In genomic region chr9:63674613-63675012, GRCm38 (mm10) we compare ENCODE assay signal across 11 mouse cellular contexts.
DNase-seq lines count a peak whose midpoint lies in the region; ATAC-seq and TF ChIP-seq lines count a peak whose summit lies in the region.
"Had no signal": no experiment of that assay in that cellular context is flagged by ENCODE, and none has a peak within 500 bp of the region (broad histone marks: within the 10 kb centered on the region; RNA-seq: fewer than 3 reads in every experiment).

No protein-coding gene starts in this region.

- H3K9me3 ChIP-seq in heart, embryonic 15.5 days (replicated peaks) = no peaks in the 10 kb centered on the region
- no peaks in the 10 kb centered on the region for H3K9me3 ChIP-seq in MEL (replicated peaks; ENCODE audit: insufficient read depth, low read length)
- H3K9me3 ChIP-seq: neural tube, embryonic 13.5 days had no signal

- H3K27ac ChIP-seq in heart, embryonic 15.5 days = 0 out of 2 replicates have a peak overlapping the region, but pooled peaks have one; percentile 21
- H3K27ac ChIP-seq in MEL (ENCODE audit: control insufficient read depth, low read depth, low read length) (no peak overlapping the region), macrophage (peak overlapping the region; percentile 19; the same call in 1 of the 2 replicates)
- H3K27ac ChIP-seq: neural tube, embryonic 13.5 days had no signal

- no peak for TF ChIP-seq POLR2A in MEL (IDR thresholded peaks at IDR 0.05; ENCODE audit: control insufficient read depth in 1 of 2, insufficient read depth in 1 of 2, low read depth in 1 of 2, low read length in 2 of 2, poor library complexity in 1 of 2)

- H3K4me2 ChIP-seq in heart, embryonic 15.5 days = no peak overlapping the region
- H3K4me2 ChIP-seq: neural tube, embryonic 13.5 days had no signal

- intact Hi-C loops in heart, postnatal 25 days (cut with DNase I) = no loop called here

- no peak for ATAC-seq in heart, embryonic 15.5 days (replicated peaks; ENCODE audit: insufficient number of reproducible peaks, insufficient read depth, low FRiP score, low read depth)

- no peaks in the 10 kb centered on the region for H3K27me3 ChIP-seq in heart, embryonic 15.5 days
- H3K27me3 ChIP-seq in MEL (ENCODE audit: control insufficient read depth in 1 of 2, insufficient read depth in 2 of 2, low read length in 2 of 2) = no peaks in the 10 kb centered on the region
- H3K27me3 ChIP-seq: neural tube, embryonic 13.5 days had no signal

- DNase-seq in heart, postnatal 25 days (ENCODE audit: low spot score) = no peak
- DNase-seq in 3T3-L1 (ENCODE audit: low read depth, low spot score) = peak; percentile 87
- DNase-seq in MEL (ENCODE audit: low read depth, low spot score) = peak; percentile 74
- DNase-seq in spleen, adult 18-20 months = no peak
- no peak for DNase-seq in cerebellum, postnatal 36 days
- DNase-seq: cerebellum, postnatal 25 days; kidney, adult 18-20 months; kidney, postnatal 4 days had no signal

- no peak overlapping the region for H3K4me3 ChIP-seq in heart, embryonic 15.5 days
- no peak overlapping the region for H3K4me3 ChIP-seq in MEL (ENCODE audit: control insufficient read depth in 1 of 2, insufficient read depth in 1 of 2, low read depth in 2 of 2, low read length in 2 of 2)
- H3K4me3 ChIP-seq in macrophage (ENCODE audit: inconsistent target) = no peak overlapping the region
- H3K4me3 ChIP-seq: neural tube, embryonic 13.5 days had no signal

- WGBS in heart, embryonic 15.5 days = 55% methylated on average over 10 of the region's 10 CpGs
- 67% methylated on average over 10 of the region's 10 CpGs for WGBS in macrophage (ENCODE audit: missing documents)

- TF ChIP-seq CTCF in MEL (IDR thresholded peaks at IDR 0.05 in 2 of 3, conservative IDR thresholded peaks at IDR 0.05 in 1 of 3; ENCODE audit: control insufficient read depth in 1 of 3, insufficient read depth in 1 of 3, low read depth in 2 of 3, low read length in 3 of 3, poor library complexity in 1 of 3, severe bottlenecking in 1 of 3) = no peak

- no peak overlapping the region for H3K9ac ChIP-seq in heart, embryonic 15.5 days
- H3K9ac ChIP-seq in MEL (ENCODE audit: control insufficient read depth, low read depth, low read length, poor library complexity, severe bottlenecking) = no peak overlapping the region
- H3K9ac ChIP-seq: neural tube, embryonic 13.5 days had no signal

- H3K4me1 ChIP-seq in heart, embryonic 15.5 days (replicated peaks) = peaks cover 42% of the 10 kb centered on the region
- peaks cover 7 to 41% of the 10 kb centered on the region in 2 experiments for H3K4me1 ChIP-seq in MEL (ENCODE audit: control insufficient read depth in 1 of 2, insufficient read depth in 2 of 2, low read length in 2 of 2)

- H3K79me2 ChIP-seq in MEL (ENCODE audit: control insufficient read depth, insufficient read depth, low read length, poor library complexity) = no peaks in the 10 kb centered on the region
- H3K79me2 ChIP-seq in macrophage (ENCODE audit: inconsistent target) = no peaks in the 10 kb centered on the region

- H3K36me3 ChIP-seq in heart, embryonic 15.5 days = no peaks in the 10 kb centered on the region
- H3K36me3 ChIP-seq in MEL (ENCODE audit: control insufficient read depth in 1 of 2, insufficient read depth in 2 of 2, low read length in 2 of 2) (peaks cover 0 to 15% of the 10 kb centered on the region in 2 experiments; a peak in 2 of 4 replicates), macrophage (ENCODE audit: inconsistent target) (no peaks in the 10 kb centered on the region)
- H3K36me3 ChIP-seq: neural tube, embryonic 13.5 days had no signal

- no peak for TF ChIP-seq RAD21 in MEL (IDR thresholded peaks at IDR 0.05; ENCODE audit: low read depth, low read length)

- TF ChIP-seq EP300 in MEL (IDR thresholded peaks at IDR 0.05; ENCODE audit: low read depth in 1 of 2, low read length in 2 of 2) = 0 out of 4 replicates have a peak, but pooled peaks of 1 of the 2 experiments have one; percentile 35

TF ChIP-seq in MEL, 35 proteins besides CTCF, POLR2A, EP300 and RAD21:
- TF ChIP-seq POLR2AphosphoS2 (IDR thresholded peaks at IDR 0.05; ENCODE audit: low read length) (no peak), MAX (IDR thresholded peaks at IDR 0.05; ENCODE audit: low read length) (peak; percentile 28; the same call in 1 of the 2 replicates), BHLHE40 (IDR thresholded peaks at IDR 0.05; ENCODE audit: borderline replicate concordance, low read depth, low read length) (no peak), ZNF384 (IDR thresholded peaks at IDR 0.05; ENCODE audit: low read depth, low read length) (no peak), MAFK (IDR thresholded peaks at IDR 0.05; ENCODE audit: borderline replicate concordance, low read depth, low read length) (no peak), POLR2AphosphoS5 (IDR thresholded peaks at IDR 0.05; ENCODE audit: borderline replicate concordance, low read depth, low read length) (no peak), GATA1 (IDR thresholded peaks at IDR 0.05; ENCODE audit: low read depth, low read length) (peak; percentile 28; the same call in 1 of the 2 replicates), MYC (IDR thresholded peaks at IDR 0.05; ENCODE audit: low read depth, low read length) (no peak), JUND (IDR thresholded peaks at IDR 0.05; ENCODE audit: low read depth, low read length) (peak; percentile 37; the same call in 1 of the 2 replicates), USF2 (IDR thresholded peaks at IDR 0.05; ENCODE audit: borderline replicate concordance in 1 of 2, insufficient read depth in 1 of 2, low read depth in 1 of 2, low read length in 2 of 2) (no peak), ZKSCAN1 (IDR thresholded peaks at IDR 0.05; ENCODE audit: low read depth, low read length) (no peak), ZMIZ1 (IDR thresholded peaks at IDR 0.05; ENCODE audit: low read depth, low read length) (no peak), GABPA (IDR thresholded peaks at IDR 0.05; ENCODE audit: low read depth, low read length) (no peak), ETS1 (IDR thresholded peaks at IDR 0.05; ENCODE audit: low read depth, low read length) (peak; percentile 25; the same call in 1 of the 2 replicates)

Comparison
In these comparisons a context has a peak if more than half of its experiments do, and no peak if none do; other contexts are left out.
1. DNase-seq: peak in 3T3-L1 (single experiment) and MEL (single experiment); none in heart, postnatal 25 days (single experiment), spleen, adult 18-20 months (0 of 2) and cerebellum, postnatal 36 days (0 of 2).